Mouse (Mus musculus): ENCODE results near the gene Lamtor3. TPM values are rescaled to one million over a fixed set of nuclear protein-coding genes. Genes with fewer than 3 reads are reported as not detected.

Lamtor3 gene
- polyA plus RNA-seq, 1 experiment, result 48.7 TPM

DNA sequence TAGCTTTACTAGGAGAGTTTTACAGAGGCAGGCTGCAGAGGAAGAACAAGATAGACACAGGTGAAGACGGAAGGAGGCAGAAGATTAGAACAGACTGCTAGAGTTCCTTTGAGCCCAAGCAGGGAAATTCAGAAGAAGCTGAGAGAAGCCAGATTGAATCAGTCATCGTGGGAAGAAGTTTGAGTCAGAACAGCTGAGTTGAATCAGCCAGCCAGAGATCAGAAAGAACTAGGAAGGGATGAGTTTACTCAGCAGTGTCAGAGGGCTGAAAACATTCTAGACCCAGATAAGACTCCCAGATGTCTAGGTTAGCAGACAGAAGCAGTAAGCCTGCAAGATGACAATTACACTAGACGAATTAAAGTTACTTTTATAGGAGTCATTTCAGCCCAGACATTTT, 15.7 kb downstream of the Lamtor3 start:
- Histone ChIP-seq H3K4me3 (no peak overlapping the region), H3K4me2 (ENCODE audit: low read depth) (no peak overlapping the region), H3K79me2 (ENCODE audit: control insufficient read depth, insufficient read depth) (no peaks in the 10 kb centered on the region), H3K36me3 (ENCODE audit: control insufficient read depth, insufficient read depth) (no peaks in the 10 kb centered on the region), H3ac (ENCODE audit: control insufficient read depth, insufficient read length) (no peak overlapping the region), H3K27me3 (ENCODE audit: control insufficient read depth, insufficient read depth, insufficient read length) (no peaks in the 10 kb centered on the region)
- TF ChIP-seq MYOD1 (IDR thresholded peaks at IDR 0.05; ENCODE audit: control insufficient read depth in 1 of 3, insufficient read length in 2 of 3, low read depth in 2 of 3), result no peak
- TF ChIP-seq POLR2A (IDR thresholded peaks at IDR 0.05; ENCODE audit: insufficient read length, low read depth), result no peak
- TF ChIP-seq MAX (IDR thresholded peaks at IDR 0.05; ENCODE audit: low read depth), result no peak
- TF ChIP-seq TCF3 (IDR thresholded peaks at IDR 0.05; ENCODE audit: insufficient read length, low read depth), result no peak
- TF ChIP-seq E2F4 (IDR thresholded peaks at IDR 0.05; ENCODE audit: insufficient read depth), result no peak
- no peak for TF ChIP-seq REST (IDR thresholded peaks at IDR 0.05; ENCODE audit: insufficient read depth, insufficient read length)
- TF ChIP-seq CEBPB (IDR thresholded peaks at IDR 0.05; ENCODE audit: insufficient read depth, poor library complexity, severe bottlenecking), result no peak
- no peak for TF ChIP-seq MYOG (IDR thresholded peaks at IDR 0.05; ENCODE audit: control insufficient read depth in 1 of 3, insufficient read depth in 1 of 3, insufficient read length in 2 of 3, low read depth in 2 of 3)
- TF ChIP-seq USF1 (IDR thresholded peaks at IDR 0.05; ENCODE audit: low read depth), result no peak

DNA sequence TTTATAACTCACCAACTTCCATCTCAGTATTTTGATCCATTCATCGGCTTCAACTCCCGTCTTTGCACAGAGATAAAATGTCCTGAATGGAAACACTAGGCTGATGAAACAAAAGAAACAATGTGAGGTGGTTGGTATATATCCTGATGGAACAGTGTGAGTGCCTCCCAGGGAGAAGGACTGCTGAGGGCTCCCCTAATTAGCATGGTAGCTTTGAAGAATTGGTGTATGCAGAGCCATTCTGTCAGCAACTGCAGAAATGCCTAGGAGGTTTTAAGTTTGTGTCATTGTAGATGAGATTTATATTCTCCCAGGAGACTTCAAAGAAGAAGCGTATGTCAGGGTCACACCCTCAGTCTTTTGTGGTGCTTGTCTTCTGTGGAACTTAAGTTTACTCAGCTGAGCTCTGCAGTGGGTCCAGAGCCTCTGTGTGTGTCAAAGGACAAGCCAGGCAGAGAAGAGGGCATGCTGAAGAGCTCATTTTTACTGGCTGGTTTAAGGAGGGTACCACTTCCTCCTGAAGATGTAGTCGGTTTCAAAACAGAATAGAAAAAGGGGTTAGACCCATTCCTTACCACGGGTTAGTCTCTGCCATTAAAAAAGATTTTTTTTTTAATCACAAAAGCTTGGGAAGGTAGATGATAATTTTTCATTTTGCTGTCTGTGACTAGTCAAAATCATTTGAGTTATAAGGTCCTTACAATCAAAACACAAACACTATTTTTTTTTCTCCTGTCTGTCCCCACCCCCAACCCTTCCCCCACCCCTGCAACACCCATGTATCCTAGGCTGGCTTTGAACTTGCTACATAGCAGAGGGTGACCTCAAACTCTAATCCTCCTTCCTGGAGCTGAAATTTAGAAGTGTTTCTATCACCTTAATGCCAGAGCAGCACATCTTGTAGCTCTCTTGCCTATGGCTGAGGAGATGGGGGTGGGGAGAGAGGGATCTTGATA, 17.5 kb downstream of the Lamtor3 start:
- H3ac ChIP-seq (ENCODE audit: control insufficient read depth, insufficient read length), result no peak overlapping the region
- H3K27me3 ChIP-seq (ENCODE audit: control insufficient read depth, insufficient read depth, insufficient read length), result no peaks in the 10 kb centered on the region
- H3K4me2 ChIP-seq (ENCODE audit: low read depth), result no peak overlapping the region
- no peaks in the 10 kb centered on the region for H3K36me3 ChIP-seq (ENCODE audit: control insufficient read depth, insufficient read depth)
- TF ChIP-seq POLR2AphosphoS2 (IDR thresholded peaks at IDR 0.05; ENCODE audit: insufficient read length, low read depth), result no peak
- TF ChIP-seq POLR2A (IDR thresholded peaks at IDR 0.05; ENCODE audit: insufficient read length, low read depth), result no peak
- no peak for TF ChIP-seq TCF3 (IDR thresholded peaks at IDR 0.05; ENCODE audit: insufficient read length, low read depth)
- no peak for TF ChIP-seq REST (IDR thresholded peaks at IDR 0.05; ENCODE audit: insufficient read depth, insufficient read length)
- no peak for TF ChIP-seq MYOG (IDR thresholded peaks at IDR 0.05; ENCODE audit: control insufficient read depth in 1 of 3, insufficient read depth in 1 of 3, insufficient read length in 2 of 3, low read depth in 2 of 3)
- TF ChIP-seq USF1 (IDR thresholded peaks at IDR 0.05; ENCODE audit: low read depth), result no peak
- no peak for TF ChIP-seq CEBPB (IDR thresholded peaks at IDR 0.05; ENCODE audit: insufficient read depth, poor library complexity, severe bottlenecking)
- no peak for TF ChIP-seq E2F4 (IDR thresholded peaks at IDR 0.05; ENCODE audit: insufficient read depth)
- TF ChIP-seq MAX (IDR thresholded peaks at IDR 0.05; ENCODE audit: low read depth), result no peak
- TF ChIP-seq MYOD1 (IDR thresholded peaks at IDR 0.05; ENCODE audit: control insufficient read depth in 1 of 3, insufficient read length in 2 of 3, low read depth in 2 of 3), result no peak
- TF ChIP-seq TCF12 (IDR thresholded peaks at IDR 0.05; ENCODE audit: insufficient read depth, poor library complexity, severe bottlenecking), result no peak
- TF ChIP-seq SRF (IDR thresholded peaks at IDR 0.05; ENCODE audit: control insufficient read depth, insufficient read length, low read depth), result no peak
- H3K79me2 ChIP-seq (ENCODE audit: control insufficient read depth, insufficient read depth), result no peaks in the 10 kb centered on the region
- H3K4me3 ChIP-seq, result no peak overlapping the region

- no peaks in the 10 kb centered on the region for H3K27me3 ChIP-seq (ENCODE audit: control insufficient read depth, insufficient read depth, insufficient read length)
- TF ChIP-seq POLR2A (IDR thresholded peaks at IDR 0.05; ENCODE audit: insufficient read length, low read depth), result no peak
- TF ChIP-seq SRF (IDR thresholded peaks at IDR 0.05; ENCODE audit: control insufficient read depth, insufficient read length, low read depth), result no peak
- TF ChIP-seq USF1 (IDR thresholded peaks at IDR 0.05; ENCODE audit: low read depth), result no peak
- TF ChIP-seq CEBPB (IDR thresholded peaks at IDR 0.05; ENCODE audit: insufficient read depth, poor library complexity, severe bottlenecking), result no peak
- no peak for TF ChIP-seq MYOG (IDR thresholded peaks at IDR 0.05; ENCODE audit: control insufficient read depth in 1 of 3, insufficient read depth in 1 of 3, insufficient read length in 2 of 3, low read depth in 2 of 3)
- TF ChIP-seq MAX (IDR thresholded peaks at IDR 0.05; ENCODE audit: low read depth), result no peak
Measured at GRCm38 (mm10) chr3:137936541-137936940, 18.2 kb downstream of the Lamtor3 start.

DNA sequence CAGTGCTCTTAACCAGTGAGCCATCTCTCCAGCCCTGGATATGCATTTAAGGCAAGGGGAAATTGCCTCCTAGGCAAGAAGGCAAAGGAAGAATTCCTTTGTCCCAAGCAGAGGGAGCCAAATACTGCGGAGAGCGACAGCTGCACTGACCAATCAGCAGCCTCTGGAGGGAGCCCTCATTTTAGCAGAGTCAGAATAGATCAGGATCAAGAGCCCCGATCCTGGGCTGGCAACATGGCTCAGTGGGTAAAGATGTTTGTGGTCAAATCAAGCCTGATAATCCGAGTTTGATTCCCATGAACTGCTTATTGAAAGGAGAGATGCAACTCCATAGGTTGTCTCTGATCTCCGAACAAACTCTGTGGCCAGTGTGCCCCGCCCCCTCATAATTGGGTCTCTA, 20.3 kb downstream of the Lamtor3 start:
- H3K4me3 ChIP-seq, result no peak overlapping the region
- no peak overlapping the region for H3K4me2 ChIP-seq (ENCODE audit: low read depth)
- H3K36me3 ChIP-seq (ENCODE audit: control insufficient read depth, insufficient read depth), result no peaks in the 10 kb centered on the region
- no peak overlapping the region for H3ac ChIP-seq (ENCODE audit: control insufficient read depth, insufficient read length)
- no peak for TF ChIP-seq TCF3 (IDR thresholded peaks at IDR 0.05; ENCODE audit: insufficient read length, low read depth)
- no peak for TF ChIP-seq TCF12 (IDR thresholded peaks at IDR 0.05; ENCODE audit: insufficient read depth, poor library complexity, severe bottlenecking)
- TF ChIP-seq E2F4 (IDR thresholded peaks at IDR 0.05; ENCODE audit: insufficient read depth), result no peak
- no peak for TF ChIP-seq CEBPB (IDR thresholded peaks at IDR 0.05; ENCODE audit: insufficient read depth, poor library complexity, severe bottlenecking)
- no peak for TF ChIP-seq SRF (IDR thresholded peaks at IDR 0.05; ENCODE audit: control insufficient read depth, insufficient read length, low read depth)
- TF ChIP-seq MYOD1 (IDR thresholded peaks at IDR 0.05; ENCODE audit: control insufficient read depth in 1 of 3, insufficient read length in 2 of 3, low read depth in 2 of 3), result no peak
- no peak for TF ChIP-seq POLR2AphosphoS2 (IDR thresholded peaks at IDR 0.05; ENCODE audit: insufficient read length, low read depth)
- no peak for TF ChIP-seq REST (IDR thresholded peaks at IDR 0.05; ENCODE audit: insufficient read depth, insufficient read length)
- TF ChIP-seq USF1 (IDR thresholded peaks at IDR 0.05; ENCODE audit: low read depth), result no peak
- TF ChIP-seq POLR2A (IDR thresholded peaks at IDR 0.05; ENCODE audit: insufficient read length, low read depth), result no peak
- no peak for TF ChIP-seq MYOG (IDR thresholded peaks at IDR 0.05; ENCODE audit: control insufficient read depth in 1 of 3, insufficient read depth in 1 of 3, insufficient read length in 2 of 3, low read depth in 2 of 3)
- TF ChIP-seq MAX (IDR thresholded peaks at IDR 0.05; ENCODE audit: low read depth), result no peak
- no peaks in the 10 kb centered on the region for H3K27me3 ChIP-seq (ENCODE audit: control insufficient read depth, insufficient read depth, insufficient read length)
- H3K79me2 ChIP-seq (ENCODE audit: control insufficient read depth, insufficient read depth), result no peaks in the 10 kb centered on the region

More at GRCm38 (mm10) chr3:137936541-137936940, 18.2 kb downstream of the Lamtor3 start:
- Histone ChIP-seq H3K4me3 (no peak overlapping the region), H3K4me2 (ENCODE audit: low read depth) (no peak overlapping the region), H3K36me3 (ENCODE audit: control insufficient read depth, insufficient read depth) (no peaks in the 10 kb centered on the region), H3ac (ENCODE audit: control insufficient read depth, insufficient read length) (no peak overlapping the region), H3K79me2 (ENCODE audit: control insufficient read depth, insufficient read depth) (no peaks in the 10 kb centered on the region)
